Mouse (Mus musculus): Measurements from ENCODE around the gene Mast4. TPM values are rescaled to one million over a fixed set of nuclear protein-coding genes. Genes with fewer than 3 reads are reported as not detected.

Mast4 gene
- polyA plus RNA-seq, 2 experiments: 0.71 to 1.5 TPM

DNA sequence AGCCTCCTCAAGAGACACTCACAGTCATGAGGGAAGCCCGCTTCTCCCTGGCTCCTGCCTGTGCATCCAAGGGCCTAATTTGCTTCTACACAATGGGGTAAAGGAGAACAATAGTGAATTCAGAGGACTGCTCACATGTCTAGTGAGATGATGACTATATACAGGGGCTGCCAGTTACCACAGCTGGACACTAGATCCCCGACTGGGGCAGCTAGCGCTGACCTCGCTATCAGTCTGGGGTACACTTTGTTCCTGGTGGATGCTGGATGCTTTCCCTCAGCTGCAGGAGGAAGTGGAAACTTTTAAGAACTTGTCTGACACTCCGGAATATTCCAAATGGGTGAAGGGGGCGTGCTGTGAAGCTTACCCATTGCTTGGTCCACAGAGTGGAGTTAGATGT lies 319.7 kb downstream of the Mast4 start:
- H3K27me3 ChIP-seq (ENCODE audit: control insufficient read depth, insufficient read depth, low read length): no peaks in the 10 kb centered on the region
- ATAC-seq (ENCODE audit: insufficient read depth): no peak
- no peaks in the 10 kb centered on the region for H3K4me1 ChIP-seq (replicated peaks; ENCODE audit: control insufficient read depth in 2 of 2, insufficient read depth in 2 of 2, low read length in 1 of 2)
- no peak overlapping the region for H3K4me3 ChIP-seq (ENCODE audit: insufficient read depth in 1 of 2, low read depth in 2 of 2, low read length in 2 of 2)
- H3K27ac ChIP-seq: no peak overlapping the region
- H3K9me3 ChIP-seq (ENCODE audit: control insufficient read depth, low read length): no peaks in the 10 kb centered on the region
- no peak for DNase-seq (ENCODE audit: low read depth in 3 of 3, low spot score in 3 of 3)
- 68% methylated on average over 6 of the region's 6 CpGs for whole genome bisulfite sequencing (ENCODE audit: insufficient replicate concordance)
- no peak overlapping the region for H3K4me2 ChIP-seq (ENCODE audit: low read depth)
- H3K9ac ChIP-seq (replicated peaks): no peak overlapping the region
- TF ChIP-seq EP300 (IDR thresholded peaks at IDR 0.05; ENCODE audit: low read depth): no peak
- TF ChIP-seq CTCF (IDR thresholded peaks at IDR 0.05; ENCODE audit: low read depth): no peak
- no peaks in the 10 kb centered on the region for H3K36me3 ChIP-seq (replicated peaks; ENCODE audit: control insufficient read depth, insufficient read depth, low read depth)

DNA sequence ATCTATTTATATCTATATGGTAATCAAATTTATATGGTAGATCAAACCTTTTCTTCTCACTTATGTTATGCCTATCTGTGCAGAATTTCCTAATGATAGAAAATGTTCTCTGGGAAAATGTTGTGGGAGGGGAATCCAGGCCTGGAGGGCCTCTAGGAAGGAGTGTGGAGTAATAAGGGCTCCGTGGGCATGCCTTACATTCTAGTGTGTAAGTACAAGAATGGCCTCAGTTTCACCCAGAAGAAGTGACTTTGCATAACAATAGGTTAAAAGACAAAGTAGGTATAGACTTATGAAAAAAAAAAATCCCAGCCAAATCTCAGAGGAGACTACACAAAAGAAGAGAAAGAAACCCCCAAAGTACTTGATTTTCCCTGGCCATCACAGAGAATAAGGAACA lies 320.1 kb downstream of the Mast4 start:
- H3K27ac ChIP-seq: no peak overlapping the region
- H3K36me3 ChIP-seq (replicated peaks; ENCODE audit: control insufficient read depth, insufficient read depth, low read depth): no peaks in the 10 kb centered on the region
- 46% methylated on average over 1 of the region's 1 CpGs for WGBS (ENCODE audit: insufficient replicate concordance)
- H3K4me2 ChIP-seq (ENCODE audit: low read depth): no peak overlapping the region
- no peak for TF ChIP-seq EP300 (IDR thresholded peaks at IDR 0.05; ENCODE audit: low read depth)
- no peak for TF ChIP-seq CTCF (IDR thresholded peaks at IDR 0.05; ENCODE audit: low read depth)
- H3K4me1 ChIP-seq (replicated peaks; ENCODE audit: control insufficient read depth in 2 of 2, insufficient read depth in 2 of 2, low read length in 1 of 2): no peaks in the 10 kb centered on the region
- no peaks in the 10 kb centered on the region for H3K9me3 ChIP-seq (ENCODE audit: control insufficient read depth, low read length)
- no peak overlapping the region for H3K4me3 ChIP-seq (ENCODE audit: insufficient read depth in 1 of 2, low read depth in 2 of 2, low read length in 2 of 2)
- H3K9ac ChIP-seq (replicated peaks): no peak overlapping the region
- DNase-seq (ENCODE audit: low read depth in 3 of 3, low spot score in 3 of 3) (no peak), ATAC-seq (ENCODE audit: insufficient read depth) (no peak)
- H3K27me3 ChIP-seq (ENCODE audit: control insufficient read depth, insufficient read depth, low read length): no peaks in the 10 kb centered on the region

DNA sequence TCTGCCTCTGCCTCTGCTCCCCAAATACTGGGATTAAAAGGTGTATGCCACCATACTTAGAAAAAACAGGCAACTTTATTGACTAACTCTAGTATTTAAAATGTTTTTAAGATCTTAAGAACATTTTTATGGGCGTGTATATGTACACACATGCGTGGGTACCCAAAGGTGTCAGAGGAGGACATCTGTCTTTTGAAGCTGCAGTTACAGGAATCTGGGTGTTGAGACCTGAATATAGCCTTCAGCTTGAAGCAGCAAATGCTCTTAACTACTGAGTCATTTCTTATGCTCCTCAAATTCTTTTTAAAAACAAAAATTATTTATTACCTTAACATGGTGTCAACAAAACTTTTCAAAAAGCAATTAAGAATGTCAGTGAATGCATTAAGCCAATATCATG lies 329.1 kb downstream of the Mast4 start:
- Histone ChIP-seq H3K27me3 (ENCODE audit: control insufficient read depth, insufficient read depth, low read length) (no peaks in the 10 kb centered on the region), H3K9me3 (ENCODE audit: control insufficient read depth, low read length) (no peaks in the 10 kb centered on the region), H3K4me1 (replicated peaks; ENCODE audit: control insufficient read depth in 2 of 2, insufficient read depth in 2 of 2, low read length in 1 of 2) (no peaks in the 10 kb centered on the region), H3K36me3 (replicated peaks; ENCODE audit: control insufficient read depth, insufficient read depth, low read depth) (no peaks in the 10 kb centered on the region), H3K4me2 (ENCODE audit: low read depth) (no peak overlapping the region), H3K27ac (no peak overlapping the region), H3K9ac (replicated peaks) (no peak overlapping the region), H3K4me3 (ENCODE audit: insufficient read depth in 1 of 2, low read depth in 2 of 2, low read length in 2 of 2) (no peak overlapping the region)
- ATAC-seq (ENCODE audit: insufficient read depth) (no peak), DNase-seq (ENCODE audit: low read depth in 3 of 3, low spot score in 3 of 3) (no peak)
- no peak for TF ChIP-seq EP300 (IDR thresholded peaks at IDR 0.05; ENCODE audit: low read depth)
- TF ChIP-seq CTCF (IDR thresholded peaks at IDR 0.05; ENCODE audit: low read depth): no peak
- WGBS (ENCODE audit: insufficient replicate concordance): 59% methylated on average over 2 of the region's 2 CpGs

DNA sequence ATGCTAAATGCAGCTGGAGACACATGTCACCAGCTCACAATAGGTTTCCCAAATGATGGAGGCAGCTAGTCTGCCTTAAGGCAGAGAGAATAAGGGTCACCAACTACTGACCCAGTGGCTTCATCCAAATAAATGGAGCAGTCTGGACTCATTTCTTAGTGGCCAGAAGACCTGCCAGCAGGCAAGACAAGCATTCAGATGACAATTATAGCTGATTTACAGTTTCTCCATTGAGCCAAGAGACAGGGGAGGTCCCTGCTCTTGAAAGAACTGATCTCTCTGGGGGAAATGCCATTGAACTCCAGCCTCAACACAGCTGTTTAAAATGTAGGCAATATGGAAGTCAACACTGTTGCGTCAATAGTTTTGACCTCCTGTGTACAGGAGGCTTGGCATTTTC lies 332.5 kb downstream of the Mast4 start:
- H3K4me1 ChIP-seq (replicated peaks; ENCODE audit: control insufficient read depth in 2 of 2, insufficient read depth in 2 of 2, low read length in 1 of 2): no peaks in the 10 kb centered on the region
- no peak overlapping the region for H3K4me2 ChIP-seq (ENCODE audit: low read depth)
- DNase-seq (ENCODE audit: low read depth in 3 of 3, low spot score in 3 of 3): no peak
- H3K36me3 ChIP-seq (replicated peaks; ENCODE audit: control insufficient read depth, insufficient read depth, low read depth): no peaks in the 10 kb centered on the region
- no peak overlapping the region for H3K9ac ChIP-seq (replicated peaks)
- H3K27ac ChIP-seq: no peak overlapping the region
- H3K9me3 ChIP-seq (ENCODE audit: control insufficient read depth, low read length): no peaks in the 10 kb centered on the region
- whole genome bisulfite sequencing (ENCODE audit: insufficient replicate concordance): 83% methylated on average over 1 of the region's 1 CpGs
- no peak overlapping the region for H3K4me3 ChIP-seq (ENCODE audit: insufficient read depth in 1 of 2, low read depth in 2 of 2, low read length in 2 of 2)
- H3K27me3 ChIP-seq (ENCODE audit: control insufficient read depth, insufficient read depth, low read length): no peaks in the 10 kb centered on the region
- ATAC-seq (ENCODE audit: insufficient read depth): no peak
- no peak for TF ChIP-seq EP300 (IDR thresholded peaks at IDR 0.05; ENCODE audit: low read depth)
- TF ChIP-seq CTCF (IDR thresholded peaks at IDR 0.05; ENCODE audit: low read depth): no peak

DNA sequence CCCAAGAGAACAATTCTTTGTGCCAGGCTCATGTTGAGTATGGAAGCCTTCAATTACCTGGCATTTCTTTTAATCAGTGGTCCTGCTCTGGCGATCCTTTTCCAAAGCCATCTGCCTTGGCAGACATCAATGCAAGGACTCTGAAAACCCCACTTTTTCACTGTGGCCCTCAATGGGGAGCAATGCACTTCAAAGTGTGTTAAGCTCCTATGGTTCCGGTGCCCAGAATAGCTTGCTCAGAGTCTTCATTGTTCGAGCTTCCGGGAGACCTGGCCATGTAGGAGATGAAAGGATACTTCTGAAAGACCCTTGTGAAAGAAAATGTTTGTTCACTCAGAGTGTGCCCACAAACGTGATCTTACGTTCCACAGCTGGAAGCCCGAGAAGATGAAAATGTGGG lies 333.4 kb downstream of the Mast4 start:
- DNase-seq (ENCODE audit: low read depth in 3 of 3, low spot score in 3 of 3) (no peak), ATAC-seq (ENCODE audit: insufficient read depth) (no peak)
- H3K27ac ChIP-seq: no peak overlapping the region
- no peaks in the 10 kb centered on the region for H3K9me3 ChIP-seq (ENCODE audit: control insufficient read depth, low read length)
- no peak overlapping the region for H3K4me3 ChIP-seq (ENCODE audit: insufficient read depth in 1 of 2, low read depth in 2 of 2, low read length in 2 of 2)
- H3K27me3 ChIP-seq (ENCODE audit: control insufficient read depth, insufficient read depth, low read length): no peaks in the 10 kb centered on the region
- no peak overlapping the region for H3K4me2 ChIP-seq (ENCODE audit: low read depth)
- TF ChIP-seq EP300 (IDR thresholded peaks at IDR 0.05; ENCODE audit: low read depth): no peak
- H3K36me3 ChIP-seq (replicated peaks; ENCODE audit: control insufficient read depth, insufficient read depth, low read depth): no peaks in the 10 kb centered on the region
- no peaks in the 10 kb centered on the region for H3K4me1 ChIP-seq (replicated peaks; ENCODE audit: control insufficient read depth in 2 of 2, insufficient read depth in 2 of 2, low read length in 1 of 2)
- H3K9ac ChIP-seq (replicated peaks): no peak overlapping the region
- WGBS (ENCODE audit: insufficient replicate concordance): 70% methylated on average over 7 of the region's 7 CpGs

DNA sequence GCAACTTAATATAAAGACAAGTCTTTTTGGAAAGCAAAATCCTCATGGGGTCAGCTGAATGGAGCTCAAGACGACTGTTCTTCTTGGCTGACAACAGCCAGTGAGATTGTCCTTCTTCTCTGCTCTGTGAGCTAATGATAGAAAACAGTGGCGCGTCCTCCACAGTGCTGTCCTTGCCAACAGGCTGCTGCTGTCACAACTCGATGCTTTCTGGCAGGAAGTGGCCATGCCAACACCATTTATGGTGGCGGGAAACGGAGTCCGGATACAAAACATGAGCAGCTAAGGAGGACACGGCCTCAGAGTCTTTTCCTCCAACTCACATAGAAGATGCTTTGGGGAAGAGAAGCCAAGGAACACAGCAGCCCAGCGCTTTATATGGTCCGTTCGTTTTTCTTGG lies 340.2 kb downstream of the Mast4 start:
- Histone ChIP-seq H3K27ac (no peak overlapping the region), H3K4me1 (replicated peaks; ENCODE audit: control insufficient read depth in 2 of 2, insufficient read depth in 2 of 2, low read length in 1 of 2) (no peaks in the 10 kb centered on the region), H3K36me3 (replicated peaks; ENCODE audit: control insufficient read depth, insufficient read depth, low read depth) (no peaks in the 10 kb centered on the region), H3K4me2 (ENCODE audit: low read depth) (no peak overlapping the region), H3K27me3 (ENCODE audit: control insufficient read depth, insufficient read depth, low read length) (no peaks in the 10 kb centered on the region), H3K4me3 (ENCODE audit: insufficient read depth in 1 of 2, low read depth in 2 of 2, low read length in 2 of 2) (no peak overlapping the region), H3K9ac (replicated peaks) (no peak overlapping the region), H3K9me3 (ENCODE audit: control insufficient read depth, low read length) (no peaks in the 10 kb centered on the region)
- DNase-seq (ENCODE audit: low read depth in 3 of 3, low spot score in 3 of 3) (no peak), ATAC-seq (ENCODE audit: insufficient read depth) (no peak)
- TF ChIP-seq CTCF (IDR thresholded peaks at IDR 0.05; ENCODE audit: low read depth) (no peak), EP300 (IDR thresholded peaks at IDR 0.05; ENCODE audit: low read depth) (no peak)
- 71% methylated on average over 11 of the region's 11 CpGs for WGBS (ENCODE audit: insufficient replicate concordance)

Data from liver, embryonic 14.5 days (tissue).